Mouse (Mus musculus): ENCODE results near the gene Blm. TPM values are rescaled to one million over a fixed set of nuclear protein-coding genes. Genes with fewer than 3 reads are reported as not detected.

The Blm gene
- polyA plus RNA-seq, 1 experiment from 2014 or later: 6.8 TPM

DNA sequence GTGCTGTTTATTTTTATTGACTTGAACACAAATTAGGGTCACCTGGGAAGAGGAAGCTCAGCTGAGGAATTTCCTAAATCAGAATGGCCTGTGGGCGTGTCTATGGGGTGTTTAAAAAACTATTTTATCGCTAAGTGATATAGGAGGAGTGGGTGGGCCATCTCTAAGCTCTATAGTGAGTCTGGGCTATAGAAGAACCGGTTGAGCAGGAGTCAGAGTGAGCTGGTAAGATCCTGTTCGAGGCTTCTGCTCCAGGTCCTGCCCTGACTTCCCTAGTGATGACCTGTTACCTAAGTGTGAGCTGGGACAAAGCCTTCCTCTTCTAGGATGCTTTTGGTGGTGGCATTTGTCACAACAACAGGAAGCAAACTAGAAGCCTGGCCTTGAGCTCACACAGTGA, 94.2 kb downstream of the Blm start:
- ATAC-seq: no peak
- WGBS: 72% methylated on average over 4 of the region's 4 CpGs
- H3K27me3 ChIP-seq (ENCODE audit: control insufficient read depth, insufficient read depth, low read depth, low read length): no peaks in the 10 kb centered on the region
- H3K4me2 ChIP-seq (ENCODE audit: low read length): no peak overlapping the region
- no peak overlapping the region for H3K9ac ChIP-seq (ENCODE audit: low read depth, low read length)
- H3K9me3 ChIP-seq (replicated peaks; ENCODE audit: control insufficient read depth, low read length, poor library complexity, severe bottlenecking): no peaks in the 10 kb centered on the region
- no peaks in the 10 kb centered on the region for H3K36me3 ChIP-seq (ENCODE audit: control insufficient read depth, insufficient read depth, low read length)
- H3K27ac ChIP-seq (ENCODE audit: low read length): no peak overlapping the region
- H3K4me3 ChIP-seq (ENCODE audit: low read depth, low read length): no peak overlapping the region
- no peaks in the 10 kb centered on the region for H3K4me1 ChIP-seq (ENCODE audit: control insufficient read depth, insufficient read depth, low read length)

DNA sequence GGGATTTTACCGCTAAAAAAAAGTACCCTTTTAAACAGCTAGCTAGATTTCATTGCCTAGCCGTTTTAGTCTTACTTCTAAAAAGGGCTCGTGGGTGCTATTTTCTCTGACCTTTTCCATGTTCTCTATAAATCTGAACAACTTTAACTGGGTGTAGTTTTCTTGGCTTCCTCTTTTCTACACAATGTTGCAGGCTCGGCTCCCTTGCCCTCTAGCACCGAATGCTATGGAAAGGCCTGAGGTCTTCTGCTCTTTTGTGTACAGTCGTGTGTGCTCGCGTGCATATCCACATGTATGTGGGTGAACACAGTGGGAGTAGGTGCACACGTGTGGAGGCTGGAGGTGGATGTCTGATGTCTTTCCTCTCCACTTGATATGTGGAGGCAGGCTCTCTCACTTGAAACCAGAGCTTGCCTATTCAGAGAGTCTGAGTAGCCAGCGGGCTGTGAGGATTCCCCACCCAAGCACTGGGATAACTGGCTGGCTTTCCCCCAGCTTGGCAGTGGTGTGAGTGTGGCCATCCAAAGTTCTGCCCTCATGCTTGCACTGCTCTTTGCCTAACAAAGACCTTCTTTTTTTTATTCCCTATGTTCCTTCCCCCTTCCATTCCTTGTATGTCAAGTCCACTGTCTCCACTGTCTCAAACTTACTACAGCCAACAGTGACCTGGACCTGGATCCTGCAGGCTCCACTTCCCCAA, 95.0 kb downstream of the Blm start:
- Histone ChIP-seq H3K9me3 (replicated peaks; ENCODE audit: control insufficient read depth, low read length, poor library complexity, severe bottlenecking) (no peaks in the 10 kb centered on the region), H3K27me3 (ENCODE audit: control insufficient read depth, insufficient read depth, low read depth, low read length) (no peaks in the 10 kb centered on the region), H3K9ac (ENCODE audit: low read depth, low read length) (no peak overlapping the region), H3K36me3 (ENCODE audit: control insufficient read depth, insufficient read depth, low read length) (no peaks in the 10 kb centered on the region), H3K27ac (ENCODE audit: low read length) (no peak overlapping the region), H3K4me2 (ENCODE audit: low read length) (no peak overlapping the region), H3K4me1 (ENCODE audit: control insufficient read depth, insufficient read depth, low read length) (no peaks in the 10 kb centered on the region), H3K4me3 (ENCODE audit: low read depth, low read length) (no peak overlapping the region)
- WGBS: 86% methylated on average over 10 of the region's 10 CpGs
- ATAC-seq: no peak

- 41% methylated on average over 10 of the region's 15 CpGs for WGBS
- no peak for ATAC-seq
- H3K4me2 ChIP-seq (ENCODE audit: low read length): no peak overlapping the region
Observed at GRCm38 (mm10) chr7:80439032-80439760, 95.7 kb downstream of the Blm start.

GRCm38 (mm10) chr7:80436571-80436970, 98.3 kb downstream of the Blm start:
- Histone ChIP-seq H3K36me3 (ENCODE audit: control insufficient read depth, insufficient read depth, low read length) (no peaks in the 10 kb centered on the region), H3K4me1 (ENCODE audit: control insufficient read depth, insufficient read depth, low read length) (no peaks in the 10 kb centered on the region), H3K9me3 (replicated peaks; ENCODE audit: control insufficient read depth, low read length, poor library complexity, severe bottlenecking) (no peaks in the 10 kb centered on the region), H3K9ac (ENCODE audit: low read depth, low read length) (no peak overlapping the region), H3K4me3 (ENCODE audit: low read depth, low read length) (no peak overlapping the region), H3K27me3 (ENCODE audit: control insufficient read depth, insufficient read depth, low read depth, low read length) (no peaks in the 10 kb centered on the region), H3K27ac (ENCODE audit: low read length) (no peak overlapping the region), H3K4me2 (ENCODE audit: low read length) (no peak overlapping the region)
- WGBS: 92% methylated on average over 7 of the region's 7 CpGs
- ATAC-seq: no peak

More at GRCm38 (mm10) chr7:80439032-80439760, 95.7 kb downstream of the Blm start:
- Histone ChIP-seq H3K4me3 (ENCODE audit: low read depth, low read length) (no peak overlapping the region), H3K27ac (ENCODE audit: low read length) (no peak overlapping the region), H3K4me1 (ENCODE audit: control insufficient read depth, insufficient read depth, low read length) (no peaks in the 10 kb centered on the region), H3K9ac (ENCODE audit: low read depth, low read length) (no peak overlapping the region), H3K36me3 (ENCODE audit: control insufficient read depth, insufficient read depth, low read length) (no peaks in the 10 kb centered on the region), H3K9me3 (replicated peaks; ENCODE audit: control insufficient read depth, low read length, poor library complexity, severe bottlenecking) (no peaks in the 10 kb centered on the region), H3K27me3 (ENCODE audit: control insufficient read depth, insufficient read depth, low read depth, low read length) (no peaks in the 10 kb centered on the region)

DNA sequence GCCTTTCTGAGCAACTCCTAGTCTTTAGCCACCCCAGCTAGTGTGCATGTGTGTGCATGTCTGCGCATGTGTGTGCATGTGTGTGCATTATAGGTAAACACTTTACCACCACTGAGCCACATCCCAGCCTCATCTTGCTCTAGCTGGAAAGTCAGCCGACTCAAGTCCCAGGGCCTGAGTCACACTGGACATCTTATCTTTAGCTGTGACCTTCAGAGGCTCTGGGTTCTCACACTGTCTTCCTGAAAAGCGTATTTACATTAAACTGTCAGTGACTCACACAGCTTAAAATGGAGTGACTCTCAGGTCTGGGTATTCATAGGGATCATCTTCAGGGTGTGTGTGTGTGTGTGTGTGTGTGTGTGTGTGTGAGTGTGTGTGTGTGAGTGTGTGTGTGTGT, 99.3 kb downstream of the Blm start:
- Histone ChIP-seq H3K27me3 (ENCODE audit: control insufficient read depth, insufficient read depth, low read depth, low read length) (no peaks in the 10 kb centered on the region), H3K4me2 (ENCODE audit: low read length) (no peak overlapping the region), H3K4me1 (ENCODE audit: control insufficient read depth, insufficient read depth, low read length) (no peaks in the 10 kb centered on the region), H3K36me3 (ENCODE audit: control insufficient read depth, insufficient read depth, low read length) (no peaks in the 10 kb centered on the region), H3K27ac (ENCODE audit: low read length) (no peak overlapping the region), H3K9ac (ENCODE audit: low read depth, low read length) (no peak overlapping the region), H3K9me3 (replicated peaks; ENCODE audit: control insufficient read depth, low read length, poor library complexity, severe bottlenecking) (no peaks in the 10 kb centered on the region), H3K4me3 (ENCODE audit: low read depth, low read length) (no peak overlapping the region)
- WGBS: 92% methylated on average over 3 of the region's 3 CpGs
- no peak for ATAC-seq

- 91% methylated on average over 12 of the region's 12 CpGs for WGBS
- H3K27ac ChIP-seq (ENCODE audit: low read length): no peak overlapping the region
- H3K36me3 ChIP-seq (ENCODE audit: control insufficient read depth, insufficient read depth, low read length): no peaks in the 10 kb centered on the region
- no peak overlapping the region for H3K4me3 ChIP-seq (ENCODE audit: low read depth, low read length)
- no peaks in the 10 kb centered on the region for H3K9me3 ChIP-seq (replicated peaks; ENCODE audit: control insufficient read depth, low read length, poor library complexity, severe bottlenecking)
- H3K4me1 ChIP-seq (ENCODE audit: control insufficient read depth, insufficient read depth, low read length): no peaks in the 10 kb centered on the region
- no peak for ATAC-seq
- no peak overlapping the region for H3K4me2 ChIP-seq (ENCODE audit: low read length)
- no peak overlapping the region for H3K9ac ChIP-seq (ENCODE audit: low read depth, low read length)
- H3K27me3 ChIP-seq (ENCODE audit: control insufficient read depth, insufficient read depth, low read depth, low read length): no peaks in the 10 kb centered on the region
Observed at GRCm38 (mm10) chr7:80429661-80430060, 105.3 kb downstream of the Blm start.

GRCm38 (mm10) chr7:80427730-80428129, 107.2 kb downstream of the Blm start:
- no peak overlapping the region for H3K27ac ChIP-seq (ENCODE audit: low read length)
- no peak overlapping the region for H3K9ac ChIP-seq (ENCODE audit: low read depth, low read length)
- no peaks in the 10 kb centered on the region for H3K4me1 ChIP-seq (ENCODE audit: control insufficient read depth, insufficient read depth, low read length)
- H3K27me3 ChIP-seq (ENCODE audit: control insufficient read depth, insufficient read depth, low read depth, low read length): no peaks in the 10 kb centered on the region
- H3K4me2 ChIP-seq (ENCODE audit: low read length): no peak overlapping the region
- H3K9me3 ChIP-seq (replicated peaks; ENCODE audit: control insufficient read depth, low read length, poor library complexity, severe bottlenecking): no peaks in the 10 kb centered on the region
- WGBS: 84% methylated on average over 5 of the region's 5 CpGs
- no peak overlapping the region for H3K4me3 ChIP-seq (ENCODE audit: low read depth, low read length)
- no peaks in the 10 kb centered on the region for H3K36me3 ChIP-seq (ENCODE audit: control insufficient read depth, insufficient read depth, low read length)
- no peak for ATAC-seq

- Histone ChIP-seq H3K27me3 (ENCODE audit: control insufficient read depth, insufficient read depth, low read depth, low read length) (no peaks in the 10 kb centered on the region), H3K4me2 (ENCODE audit: low read length) (no peak overlapping the region), H3K4me3 (ENCODE audit: low read depth, low read length) (no peak overlapping the region), H3K36me3 (ENCODE audit: control insufficient read depth, insufficient read depth, low read length) (no peaks in the 10 kb centered on the region), H3K9ac (ENCODE audit: low read depth, low read length) (no peak overlapping the region), H3K9me3 (replicated peaks; ENCODE audit: control insufficient read depth, low read length, poor library complexity, severe bottlenecking) (no peaks in the 10 kb centered on the region), H3K27ac (ENCODE audit: low read length) (no peak overlapping the region), H3K4me1 (ENCODE audit: control insufficient read depth, insufficient read depth, low read length) (no peaks in the 10 kb centered on the region)
- 80% methylated on average over 7 of the region's 7 CpGs for WGBS
- ATAC-seq: no peak
Observed at GRCm38 (mm10) chr7:80426363-80426762, 108.6 kb downstream of the Blm start.

DNA sequence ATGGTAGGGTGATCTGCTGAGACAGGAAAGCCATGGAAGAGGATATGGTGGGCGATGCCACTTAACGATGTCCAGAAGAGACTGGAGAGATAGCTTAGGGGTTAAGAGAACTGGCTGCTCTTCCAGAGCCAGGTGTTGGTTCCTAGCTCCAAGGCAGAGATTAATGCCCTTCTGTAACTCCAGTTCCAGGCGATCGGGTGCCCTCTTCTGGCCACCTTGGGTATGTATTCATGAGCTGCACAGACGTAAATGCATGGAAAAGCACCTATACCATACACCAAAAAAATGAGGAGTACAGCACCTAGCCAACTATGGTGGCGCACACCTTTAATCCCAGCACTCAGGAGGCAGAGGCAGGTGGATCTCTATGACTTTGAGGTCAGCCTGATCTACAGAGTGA, 110.2 kb downstream of the Blm start:
- no peaks in the 10 kb centered on the region for H3K27me3 ChIP-seq (ENCODE audit: control insufficient read depth, insufficient read depth, low read depth, low read length)
- no peak overlapping the region for H3K4me3 ChIP-seq (ENCODE audit: low read depth, low read length)
- H3K9me3 ChIP-seq (replicated peaks; ENCODE audit: control insufficient read depth, low read length, poor library complexity, severe bottlenecking): no peaks in the 10 kb centered on the region
- H3K27ac ChIP-seq (ENCODE audit: low read length): no peak overlapping the region
- H3K4me2 ChIP-seq (ENCODE audit: low read length): no peak overlapping the region
- H3K36me3 ChIP-seq (ENCODE audit: control insufficient read depth, insufficient read depth, low read length): no peaks in the 10 kb centered on the region
- ATAC-seq: no peak
- H3K9ac ChIP-seq (ENCODE audit: low read depth, low read length): no peak overlapping the region
- 82% methylated on average over 6 of the region's 6 CpGs for WGBS
- H3K4me1 ChIP-seq (ENCODE audit: control insufficient read depth, insufficient read depth, low read length): no peaks in the 10 kb centered on the region

All from midbrain, embryonic 16.5 days (tissue).